Mouse (Mus musculus) lung, postnatal 25 days (tissue): ENCODE measurements around the gene Alk.

Experiments
- DNase-seq: peaks from one replicate; pipeline ENCODE4 v3.0.0; 2022; ENCODE audit warnings: low spot score

Gene Alk

GRCm38 (mm10) chr17:71976661-71977060 lies 627.8 kb downstream of the Alk start:
- no peak for DNase-seq

- no peak for DNase-seq
Observed at GRCm38 (mm10) chr17:71973704-71974103, 630.7 kb downstream of the Alk start.

DNA sequence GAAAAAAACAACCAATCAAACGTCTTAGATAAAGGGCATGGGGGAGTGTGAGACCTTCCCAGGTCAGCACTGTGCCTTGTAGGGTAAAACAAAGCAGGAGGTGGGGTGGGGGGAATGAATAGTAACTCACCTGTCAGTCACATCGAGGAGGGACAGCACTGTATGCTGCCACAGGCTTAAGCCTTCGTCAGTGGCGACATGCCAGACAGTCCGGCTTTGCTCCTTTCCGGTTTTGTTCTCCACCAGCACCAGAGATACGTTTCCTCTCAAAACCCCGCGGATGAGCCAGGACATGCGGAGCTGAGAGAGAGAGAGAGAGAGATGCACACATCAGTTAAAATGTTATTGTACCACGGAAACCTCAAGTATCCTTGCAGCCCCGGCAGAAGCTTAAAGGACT lies 637.1 kb downstream of the Alk start:
- DNase-seq, result no peak

DNA sequence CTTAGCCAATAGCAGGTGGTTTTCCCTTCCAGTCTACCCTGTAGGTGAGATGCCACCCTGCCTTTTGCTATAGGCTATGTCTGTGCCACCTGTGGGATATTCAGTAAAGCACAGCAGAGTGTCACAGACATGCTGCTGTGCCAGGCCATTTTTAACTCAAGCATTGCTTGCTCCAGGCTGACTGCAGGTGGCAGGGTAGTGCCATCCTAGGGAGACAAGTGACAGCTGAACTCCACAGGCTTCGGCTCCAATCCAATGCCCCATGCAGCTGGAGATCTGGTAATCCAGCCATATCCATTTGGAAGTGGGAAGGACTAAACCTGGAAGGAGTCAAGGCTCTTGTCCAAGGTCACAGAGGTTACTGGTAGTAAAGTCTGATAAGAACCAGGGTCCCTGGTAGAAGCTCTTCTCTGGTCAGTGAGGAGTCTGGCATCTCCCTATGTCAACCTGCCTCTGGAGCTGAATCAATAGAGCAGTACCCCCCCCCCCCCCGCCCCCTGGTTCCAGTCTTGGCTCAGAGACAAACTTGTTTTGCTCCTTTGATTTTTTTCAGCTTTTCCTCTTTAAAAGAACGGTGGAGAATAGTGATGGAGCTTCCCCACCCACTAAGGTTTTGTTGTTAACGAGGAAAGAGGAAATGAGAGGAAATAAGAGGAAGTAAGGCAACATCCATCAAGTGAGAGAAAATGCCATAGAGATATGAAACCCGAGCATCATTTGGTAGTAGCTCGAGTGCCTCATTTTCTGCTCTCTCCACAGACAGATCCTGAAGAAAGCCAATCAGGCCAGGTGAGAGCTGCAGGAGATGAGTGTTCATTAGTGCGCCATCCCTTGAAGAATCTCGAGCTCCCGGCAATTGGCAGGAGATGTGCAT lies 638.5 kb downstream of the Alk start:
- DNase-seq, result no peak

DNA sequence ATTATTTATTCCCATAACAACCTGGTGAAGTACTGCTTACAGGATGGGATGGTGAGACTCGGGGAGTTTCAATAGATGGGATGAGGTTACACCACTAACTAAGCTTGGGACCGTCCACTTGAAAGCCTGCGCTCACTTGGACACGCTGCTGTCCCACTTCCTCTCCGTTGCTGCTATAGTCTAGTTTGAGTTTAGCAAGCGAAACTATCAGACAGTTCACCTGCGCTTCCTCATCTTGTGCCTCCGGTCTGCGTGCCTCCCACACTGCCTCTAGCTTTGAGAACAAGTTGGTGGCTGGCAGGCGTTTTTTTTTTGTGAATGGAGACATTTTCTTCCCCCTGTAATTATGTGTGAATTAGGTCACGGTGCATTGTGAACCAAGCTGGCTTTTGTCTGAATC lies 639.8 kb downstream of the Alk start:
- no peak for DNase-seq

DNA sequence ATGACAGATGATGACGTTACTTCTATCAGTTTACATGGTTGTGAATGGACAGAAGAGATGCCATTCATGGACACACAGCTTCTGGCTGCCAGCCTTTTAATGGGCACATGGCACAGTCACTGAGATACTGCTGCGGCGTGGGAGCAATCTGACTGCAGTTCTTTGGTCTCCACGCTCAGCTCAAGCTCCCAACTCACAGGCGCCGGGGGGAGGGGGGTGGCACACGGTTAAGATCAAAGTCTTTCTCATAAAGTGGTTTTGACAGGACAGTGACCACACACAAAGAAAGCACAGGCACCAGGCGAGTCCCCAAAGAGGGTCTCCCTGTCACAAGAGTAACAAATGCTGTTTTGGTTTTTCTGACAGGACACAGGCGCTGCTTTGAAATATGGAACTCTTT lies 641.7 kb downstream of the Alk start:
- DNase-seq, result no peak

DNA sequence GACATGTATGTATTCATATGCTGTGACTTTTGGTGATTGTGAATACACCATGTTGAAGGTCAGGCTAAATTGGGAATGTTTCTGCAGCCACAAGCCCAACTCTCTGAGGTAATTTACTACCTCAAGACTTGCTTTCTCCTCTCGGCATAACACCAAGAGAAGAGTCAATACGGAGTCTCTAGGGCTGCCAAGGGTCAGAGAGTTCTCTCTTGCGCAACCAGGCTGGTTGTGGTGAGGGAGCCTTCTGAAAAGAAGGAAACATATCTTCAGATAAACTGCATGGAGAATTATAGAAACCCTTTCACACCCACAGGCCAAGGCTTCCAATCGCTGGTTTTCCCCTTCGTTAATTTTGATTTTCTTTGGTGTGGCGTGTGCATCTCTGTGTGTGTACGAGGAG lies 649.4 kb downstream of the Alk start:
- DNase-seq, result no peak

DNA sequence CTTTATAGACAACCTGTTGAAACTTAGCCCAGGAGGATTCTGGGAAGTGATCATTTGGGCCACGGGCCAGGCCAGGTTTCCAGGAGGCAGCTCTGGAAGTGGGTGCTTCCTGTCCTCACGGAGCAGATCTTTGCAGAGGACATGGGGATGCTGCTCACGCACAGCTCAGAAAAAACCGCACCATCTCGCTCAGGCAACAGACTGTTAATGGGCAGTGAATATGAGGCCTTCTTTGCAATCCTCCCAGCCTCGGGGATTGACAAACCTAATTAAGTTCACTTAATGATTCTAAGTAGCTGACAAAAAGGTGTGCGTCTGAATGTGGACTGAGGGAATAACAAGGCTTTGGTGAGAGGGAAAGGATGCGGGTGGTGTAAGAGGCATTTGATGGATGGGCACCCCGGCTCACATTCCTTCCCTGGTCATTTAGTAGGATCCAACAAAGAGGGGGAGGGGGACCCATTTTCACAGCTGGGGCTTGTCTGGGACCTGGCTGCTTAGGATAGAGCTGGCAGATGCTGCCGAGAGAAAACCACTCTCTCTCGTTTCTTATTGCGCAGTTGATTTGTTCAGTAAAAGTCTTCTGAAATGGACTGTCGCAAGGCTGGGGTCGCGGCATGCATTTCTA lies 650.1 kb downstream of the Alk start:
- DNase-seq, result no peak

DNA sequence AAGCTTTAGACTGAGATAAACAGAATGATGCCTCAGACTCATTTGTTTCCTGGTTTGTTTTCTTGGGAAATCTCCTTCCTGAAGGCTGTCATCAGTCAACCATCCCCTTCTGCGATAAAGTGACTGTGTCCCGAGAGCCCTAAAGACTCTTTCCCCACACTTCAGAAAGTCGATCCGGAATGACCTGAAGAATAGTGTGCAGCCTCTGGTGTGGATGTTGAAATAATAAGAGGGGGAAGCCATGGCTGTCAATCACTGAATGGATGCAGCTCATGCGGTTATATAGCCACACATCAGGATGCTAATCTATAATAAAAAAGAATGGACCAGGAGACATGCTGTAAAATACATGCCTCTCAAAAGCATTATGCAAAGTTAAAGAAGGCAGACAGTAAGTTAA lies 653.5 kb downstream of the Alk start:
- no peak for DNase-seq

DNA sequence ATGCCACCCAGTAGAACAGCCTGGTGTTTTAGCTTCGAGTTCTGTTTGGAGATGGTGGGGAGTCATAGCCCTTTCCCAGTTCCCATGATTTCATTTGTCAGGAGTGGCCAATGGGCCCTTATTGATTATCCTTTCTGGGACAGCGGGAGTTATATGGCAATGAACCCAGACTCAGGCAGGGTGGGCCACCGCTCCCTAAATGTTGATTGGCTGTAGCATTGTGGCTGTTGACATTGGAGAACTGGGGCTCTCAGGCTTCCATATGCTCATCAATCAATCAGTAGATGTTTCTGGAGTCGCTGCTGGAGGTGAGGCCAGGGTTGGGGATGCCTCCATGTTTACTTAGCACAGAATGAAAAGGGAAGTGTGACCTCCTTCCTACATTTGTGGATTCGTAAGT lies 655.7 kb downstream of the Alk start:
- DNase-seq, result no peak

GRCm38 (mm10) chr17:71947452-71947851 lies 657.0 kb downstream of the Alk start:
- no peak for DNase-seq

DNA sequence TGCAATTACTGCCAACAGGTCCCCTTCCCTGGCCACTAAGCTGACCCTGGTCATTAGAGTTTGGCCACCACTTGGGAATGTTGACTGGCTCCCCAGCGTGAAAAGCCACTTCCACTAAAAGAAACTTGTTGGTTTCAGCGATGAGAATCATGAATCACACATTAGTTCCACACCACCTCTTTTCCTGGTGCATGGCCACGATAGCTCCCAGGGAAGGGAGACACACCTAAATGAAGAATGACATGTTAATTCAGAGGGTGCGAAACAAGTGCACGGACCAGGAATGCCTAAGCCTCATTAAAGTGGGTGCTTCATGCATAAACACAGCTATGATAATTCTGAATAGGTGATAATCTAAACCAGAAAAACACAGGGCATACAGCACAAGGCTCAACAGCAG lies 660.4 kb downstream of the Alk start:
- DNase-seq, result no peak

GRCm38 (mm10) chr17:71942052-71942451 lies 662.4 kb downstream of the Alk start:
- DNase-seq, result no peak

- no peak for DNase-seq
Observed at GRCm38 (mm10) chr17:71941436-71941835, 663.0 kb downstream of the Alk start.

- DNase-seq, result no peak
Observed at GRCm38 (mm10) chr17:71936681-71937080, 667.7 kb downstream of the Alk start.

- no peak for DNase-seq
Observed at GRCm38 (mm10) chr17:71935837-71936236, 668.6 kb downstream of the Alk start.

DNA sequence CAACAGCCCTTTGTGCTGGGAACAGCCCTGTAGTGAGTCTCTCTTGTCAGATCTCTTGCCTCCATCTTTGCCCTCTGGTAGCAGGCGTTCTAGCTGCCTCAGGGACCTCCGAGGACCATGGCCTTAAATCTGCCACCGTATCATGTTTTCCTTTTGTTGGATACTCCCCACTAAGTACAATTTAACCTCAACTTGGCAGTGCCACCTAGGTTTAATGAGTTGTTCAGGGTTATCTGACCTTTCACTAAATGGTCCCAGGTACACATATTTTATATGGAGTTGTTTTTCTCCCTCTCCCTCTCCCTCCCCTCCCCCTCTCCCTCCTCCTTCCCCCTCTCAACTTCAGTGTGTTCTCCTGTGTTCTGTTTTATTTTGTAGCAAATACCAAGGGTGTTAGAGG lies 669.1 kb downstream of the Alk start:
- DNase-seq, result no peak

DNA sequence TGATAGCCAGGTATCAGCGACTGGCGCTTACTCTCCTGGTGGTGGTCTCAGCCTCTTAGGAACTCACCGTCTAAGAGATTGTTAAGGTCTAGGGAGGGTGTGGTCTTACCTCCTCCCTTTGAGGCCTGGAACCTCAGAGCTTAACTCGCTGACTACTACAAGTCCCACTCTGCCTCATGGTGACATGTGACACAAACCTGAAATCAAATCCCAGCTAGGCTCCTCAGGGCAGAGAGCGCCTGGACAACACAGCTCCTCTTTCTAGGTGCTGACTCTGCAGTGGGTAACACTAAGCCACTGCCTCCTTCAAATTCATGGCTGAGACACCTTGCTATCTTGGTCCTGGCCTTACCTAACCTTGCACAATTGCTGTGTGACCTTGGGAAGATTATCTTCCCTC lies 689.5 kb downstream of the Alk start:
- DNase-seq, result no peak

DNA sequence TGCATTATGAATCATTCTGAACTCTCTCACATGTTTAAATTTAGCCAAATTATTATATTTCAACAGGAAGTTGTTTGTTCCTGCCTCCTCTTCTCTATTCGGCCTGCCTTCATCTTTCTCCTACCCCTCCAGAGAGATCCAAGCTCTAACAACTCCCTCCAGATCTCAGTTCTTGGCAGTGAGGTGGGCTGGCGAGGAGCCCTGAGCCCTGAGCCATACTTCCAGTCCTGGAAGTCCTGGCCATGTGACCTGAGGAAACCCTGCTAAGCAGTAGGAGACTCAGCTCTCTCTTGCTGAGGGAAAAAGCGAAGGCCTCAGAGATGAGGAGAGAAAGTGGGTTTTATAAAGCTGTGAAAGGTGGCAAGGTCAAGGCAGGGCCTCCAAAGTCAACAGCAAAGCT lies 689.9 kb downstream of the Alk start:
- DNase-seq, result no peak

DNA sequence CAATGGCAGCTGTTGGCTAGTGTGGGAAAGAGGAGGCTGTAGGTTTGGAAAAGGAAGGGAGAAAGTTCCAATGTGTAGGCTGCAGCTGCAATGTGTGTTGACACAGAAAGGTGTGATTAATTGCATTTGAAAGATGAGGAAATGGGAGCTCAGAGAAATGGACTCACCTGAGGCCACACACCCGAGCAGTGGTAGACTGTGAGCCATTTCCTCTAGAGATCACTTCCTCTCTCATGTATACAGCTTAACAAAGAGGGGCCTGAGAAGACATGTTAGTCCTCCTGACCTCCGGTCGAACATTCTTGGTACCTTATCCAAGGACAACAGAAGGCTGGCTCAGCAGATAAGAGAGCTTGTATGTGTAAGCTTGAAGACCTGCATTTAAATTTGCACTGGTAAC lies 691.2 kb downstream of the Alk start:
- no peak for DNase-seq

DNA sequence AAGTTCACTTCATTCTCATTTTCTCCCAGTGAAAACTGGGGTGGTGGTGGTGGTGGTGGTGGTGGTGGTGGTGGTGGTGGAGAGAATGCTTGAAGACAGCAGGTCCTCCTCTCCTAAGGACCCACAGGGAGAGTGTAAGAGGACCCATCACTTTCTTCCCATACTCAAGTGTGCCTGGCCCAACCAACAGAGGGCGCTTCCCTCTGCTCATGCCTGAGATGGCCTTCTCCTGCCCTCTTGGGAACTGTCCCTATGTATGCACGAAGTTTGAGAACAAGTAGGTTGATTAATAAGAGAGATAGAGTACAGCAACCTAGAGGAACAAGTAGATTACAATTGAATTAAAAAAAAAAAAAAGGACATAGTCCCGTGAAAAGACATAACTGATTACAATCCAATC lies 695.3 kb downstream of the Alk start:
- peak; percentile 13 for DNase-seq

DNA sequence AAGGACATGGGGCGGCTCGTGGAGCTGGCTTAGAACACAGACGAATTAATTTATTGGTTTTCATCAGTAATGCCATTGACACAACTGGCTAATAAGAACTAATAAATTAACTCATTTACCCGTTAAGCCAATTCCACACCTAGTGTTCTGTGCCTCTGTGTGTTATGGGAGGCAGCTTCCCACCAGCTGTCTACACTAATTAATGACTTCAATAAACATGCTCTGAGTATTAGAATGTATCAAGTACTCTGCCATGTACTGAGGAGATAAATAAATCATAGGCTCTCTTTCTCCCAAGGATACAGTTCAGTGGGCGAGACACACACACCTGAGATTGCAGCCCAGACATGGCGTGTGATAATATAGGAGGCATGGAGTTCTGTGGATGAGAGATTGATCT lies 723.1 kb downstream of the Alk start:
- no peak for DNase-seq

DNA sequence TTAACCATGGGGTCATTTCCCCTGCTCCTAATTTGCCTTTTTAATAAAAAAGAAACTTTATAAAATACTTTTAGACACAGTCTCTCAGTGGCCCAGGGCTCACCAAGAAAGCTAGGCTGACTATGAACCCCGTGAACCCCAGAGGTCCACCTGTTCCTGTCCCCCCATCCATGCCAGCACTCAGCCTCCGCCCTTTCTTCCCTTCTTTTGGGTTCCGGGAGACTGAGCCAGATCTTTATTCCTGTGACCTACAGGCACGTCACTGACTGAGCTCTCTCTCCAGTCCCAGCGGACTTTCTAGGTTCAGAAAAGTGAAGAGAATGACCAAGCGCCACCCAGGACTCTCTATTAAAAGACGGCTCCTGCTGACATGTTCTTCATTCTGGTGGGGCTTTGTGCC lies 728.9 kb downstream of the Alk start:
- no peak for DNase-seq

DNA sequence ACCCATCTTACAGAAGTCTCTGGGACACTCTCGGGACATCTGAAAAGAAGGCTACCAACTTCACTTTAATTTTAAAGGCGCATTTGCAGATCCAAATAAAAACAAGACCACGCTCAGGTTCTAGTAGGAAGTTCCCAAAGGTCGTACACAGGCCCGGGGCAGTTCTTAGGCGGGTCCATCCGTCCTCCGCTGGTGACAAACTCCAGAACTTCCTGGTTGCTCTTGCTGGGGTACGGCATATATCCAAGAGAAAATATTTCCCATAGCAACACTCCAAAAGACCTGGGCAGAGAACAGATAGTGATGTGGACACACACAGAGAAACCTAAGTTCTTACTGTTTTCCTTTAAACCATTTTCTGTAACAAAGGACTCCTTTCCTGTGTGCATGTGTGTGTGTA lies 729.6 kb downstream of the Alk start:
- no peak for DNase-seq
